Comparison of ENCODE assay signal across 9 mouse cellular contexts in genomic region chr2:179200495-179200894, GRCm38 (mm10).
DNase-seq lines count a peak whose midpoint lies in the region; ATAC-seq and TF ChIP-seq lines count a peak whose summit lies in the region.
"Had no signal": no experiment of that assay in that cellular context is flagged by ENCODE, and none has a peak within 500 bp of the region (broad histone marks: within the 10 kb centered on the region; RNA-seq: fewer than 3 reads in every experiment).

No protein-coding gene starts in this region.

- 3% methylated on average over 6 of the region's 6 CpGs for WGBS in kidney, postnatal 0 days
- WGBS in embryonic facial prominence, embryonic 10.5 days, result 10% methylated on average over 6 of the region's 6 CpGs
- WGBS in forebrain, embryonic 12.5 days, result 5% methylated on average over 6 of the region's 6 CpGs

- no peak overlapping the region for H3K4me3 ChIP-seq in kidney, postnatal 0 days (replicated peaks; ENCODE audit: low read depth, low read length)
- H3K4me3 ChIP-seq in embryonic facial prominence, embryonic 10.5 days, result no peak overlapping the region
- no peak overlapping the region for H3K4me3 ChIP-seq in forebrain, embryonic 12.5 days (replicated peaks)
- H3K4me3 ChIP-seq: heart, embryonic 13.5 days had no signal

- H3K4me2 ChIP-seq in kidney, postnatal 0 days (ENCODE audit: low read length), result no peak overlapping the region
- no peak overlapping the region for H3K4me2 ChIP-seq in forebrain, embryonic 12.5 days
- H3K4me2 ChIP-seq: heart, embryonic 13.5 days had no signal

- H3K9ac ChIP-seq in kidney, postnatal 0 days (ENCODE audit: low read depth, low read length), result no peak overlapping the region
- no peak overlapping the region for H3K9ac ChIP-seq in forebrain, embryonic 12.5 days
- H3K9ac ChIP-seq: heart, embryonic 13.5 days had no signal

- DNase-seq in kidney, postnatal 0 days (ENCODE audit: low spot score), result peak; percentile 90
- DNase-seq in kidney, adult 8-10 months, result no peak
- peak; percentile 58 for DNase-seq in ZHBTc4 (ENCODE audit: low read depth, low spot score)
- peak; percentile 89 for DNase-seq in embryonic facial prominence, embryonic 10.5 days (ENCODE audit: low spot score)
- DNase-seq in lung, postnatal 4 days, result peak; percentile 46 to 47
- no peak for DNase-seq in natural killer cell, adult 2 months (ENCODE audit: low spot score in 2 of 2)
- DNase-seq in spleen, postnatal 36 days (ENCODE audit: low spot score in 2 of 2), result no peak

- H3K9me3 ChIP-seq in kidney, postnatal 0 days (replicated peaks; ENCODE audit: low read length), result no peaks in the 10 kb centered on the region
- no peaks in the 10 kb centered on the region for H3K9me3 ChIP-seq in embryonic facial prominence, embryonic 10.5 days
- no peaks in the 10 kb centered on the region for H3K9me3 ChIP-seq in forebrain, embryonic 12.5 days
- H3K9me3 ChIP-seq: heart, embryonic 13.5 days had no signal

- no peak overlapping the region for H3K27ac ChIP-seq in kidney, postnatal 0 days
- H3K27ac ChIP-seq in embryonic facial prominence, embryonic 10.5 days (replicated peaks), result no peak overlapping the region
- no peak overlapping the region for H3K27ac ChIP-seq in forebrain, embryonic 12.5 days
- H3K27ac ChIP-seq: heart, embryonic 13.5 days had no signal

- no peaks in the 10 kb centered on the region for H3K27me3 ChIP-seq in kidney, postnatal 0 days (ENCODE audit: insufficient read depth, low read length)
- no peaks in the 10 kb centered on the region for H3K27me3 ChIP-seq in embryonic facial prominence, embryonic 10.5 days (replicated peaks; ENCODE audit: low read depth, poor library complexity, severe bottlenecking)
- 0 out of 2 replicates have a peak, but pooled peaks cover 4% of the 10 kb centered on the region for H3K27me3 ChIP-seq in forebrain, embryonic 12.5 days
- H3K27me3 ChIP-seq: heart, embryonic 13.5 days had no signal

- H3K36me3 ChIP-seq in kidney, postnatal 0 days (ENCODE audit: insufficient read depth, low read length), result no peaks in the 10 kb centered on the region
- H3K36me3 ChIP-seq in embryonic facial prominence, embryonic 10.5 days (replicated peaks), result no peaks in the 10 kb centered on the region
- H3K36me3 ChIP-seq in forebrain, embryonic 12.5 days (replicated peaks), result no peaks in the 10 kb centered on the region
- H3K36me3 ChIP-seq: heart, embryonic 13.5 days had no signal

- H3K4me1 ChIP-seq in kidney, postnatal 0 days (replicated peaks; ENCODE audit: insufficient read depth, low read length), result no peaks in the 10 kb centered on the region
- no peaks in the 10 kb centered on the region for H3K4me1 ChIP-seq in embryonic facial prominence, embryonic 10.5 days
- peaks cover 3% of the 10 kb centered on the region; the same call in 1 of the 2 replicates for H3K4me1 ChIP-seq in forebrain, embryonic 12.5 days
- H3K4me1 ChIP-seq: heart, embryonic 13.5 days had no signal

- no peak for TF ChIP-seq CTCF in kidney, postnatal 0 days (IDR thresholded peaks at IDR 0.05; ENCODE audit: low read depth)

- peak; percentile 76; the same call in 1 of the 2 replicates for ATAC-seq in kidney, postnatal 0 days (replicated peaks; ENCODE audit: low FRiP score, low read depth)
- no peak for ATAC-seq in forebrain, embryonic 12.5 days (ENCODE audit: low FRiP score)

Comparison
In these comparisons a context has a peak if more than half of its experiments do, and no peak if none do; other contexts are left out.
1. DNase-seq: peak in kidney, postnatal 0 days (single experiment), ZHBTc4 (single experiment), embryonic facial prominence, embryonic 10.5 days (single experiment) and lung, postnatal 4 days (2 of 2); none in kidney, adult 8-10 months (0 of 2), natural killer cell, adult 2 months (0 of 2) and spleen, postnatal 36 days (0 of 2).